Mouse (Mus musculus) ES-Bruce4 (cell line): ENCODE data around the gene Gm13287. TPM values are rescaled to one million over a fixed set of nuclear protein-coding genes. Genes with fewer than 3 reads are reported as not detected.
"Not testable (repeated sequence)": the region's sequence is repeated elsewhere in the genome, so short reads cannot be mapped to it uniquely, and the experiment has no call there.

ENCODE experiments used
- H3K27ac ChIP-seq: 2 replicates; pipeline ENCODE4 v1.5.1; 2012; ENCODE audit warnings: low read length, inconsistent platforms; ENCODE audit not compliant: insufficient read depth
- H3K27me3 ChIP-seq: 2 replicates; pipeline ENCODE4 v1.6.1; 2012; ENCODE audit warnings: mild to moderate bottlenecking, low read length, inconsistent platforms; ENCODE audit not compliant: control insufficient read depth, poor library complexity, insufficient read depth, severe bottlenecking
- H3K36me3 ChIP-seq: 2 replicates; pipeline ENCODE4 v1.6.1; 2012; ENCODE audit warnings: inconsistent platforms, mild to moderate bottlenecking, low read length, moderate library complexity; ENCODE audit not compliant: control insufficient read depth, poor library complexity, insufficient read depth, severe bottlenecking
- H3K4me1 ChIP-seq: one replicate; pipeline ENCODE4 v1.8.1; 2011; ENCODE audit warnings: low read length; ENCODE audit not compliant: control insufficient read depth, insufficient read depth
- H3K4me3 ChIP-seq: 2 replicates; pipeline ENCODE4 v1.5.1; 2011; ENCODE audit warnings: low read depth, mild to moderate bottlenecking, low read length
- H3K9ac ChIP-seq: 2 replicates; pipeline ENCODE4 v1.6.1; 2012; ENCODE audit warnings: low read depth, mild to moderate bottlenecking, inconsistent platforms; ENCODE audit not compliant: poor library complexity, severe bottlenecking
- H3K9me3 ChIP-seq: replicated peaks from 2 replicates; pipeline ENCODE4 v1.6.1; 2012; ENCODE audit warnings: mild to moderate bottlenecking, low read length, inconsistent platforms; ENCODE audit not compliant: control insufficient read depth, poor library complexity, insufficient read depth, severe bottlenecking
- CTCF ChIP-seq: IDR thresholded peaks from one replicate; pipeline ENCODE4 v1.8.1; 2011; ENCODE audit warnings: low read depth, low read length
- EP300 ChIP-seq: IDR thresholded peaks from 2 replicates; pipeline ENCODE4 v1.6.1; 2011; ENCODE audit warnings: low read depth, low read length; ENCODE audit not compliant: insufficient read depth
- POLR2A ChIP-seq: IDR thresholded peaks from one replicate; pipeline ENCODE4 v1.8.1; 2011; ENCODE audit warnings: low read length; ENCODE audit not compliant: insufficient read depth
- polyA plus RNA-seq: library from polyadenylated mRNA; stranded (reverse); fragments of >200 nt; gene quantifications from 2 replicates; pipeline ENCODE4 v1.2.4, GENCODE M21; 2011; ENCODE audit warnings: low read depth; ENCODE audit not compliant: missing spikeins, insufficient read depth, insufficient read length

Gm13287 gene
- polyA plus RNA-seq, 1 experiment, result not detected

DNA sequence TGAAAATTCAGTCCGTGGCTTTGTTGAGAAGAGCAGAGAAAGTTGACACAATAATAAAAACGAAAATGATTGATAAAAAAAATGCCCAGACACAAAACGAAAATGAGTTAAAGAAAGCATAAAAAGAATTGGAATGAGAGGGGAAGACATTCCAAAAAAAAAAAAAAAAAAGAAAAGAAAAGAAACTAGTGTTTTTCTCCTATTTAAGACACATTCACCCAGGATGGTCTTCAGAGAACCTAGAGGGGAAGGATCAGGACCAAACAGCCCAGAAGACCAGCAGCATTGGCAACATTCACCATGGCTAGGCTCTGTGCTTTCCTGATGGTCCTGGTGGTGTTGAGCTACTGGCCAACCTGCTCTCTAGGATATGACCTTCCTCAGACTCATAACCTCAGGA is 12.9 kb downstream of the Gm13287 start, which contains the start of gene Ifna7:
Gene Ifna7 (plus strand): TSS at position 301 of the 400 bp plus-strand sequence.
- no peak within 1 kb of the TSS for H3K9ac ChIP-seq
- H3K9me3 ChIP-seq, result no peaks in the 10 kb centered on the region
- H3K4me1 ChIP-seq, result no peaks in the 10 kb centered on the region
- TF ChIP-seq CTCF, result no peak
- no peak for TF ChIP-seq POLR2A
- no peak for TF ChIP-seq EP300
- H3K27me3 ChIP-seq, result no peaks in the 10 kb centered on the region
- no peak within 1 kb of the TSS for H3K27ac ChIP-seq
- no peak within 1 kb of the TSS for H3K4me3 ChIP-seq
- H3K36me3 ChIP-seq, result no peaks in the 10 kb centered on the region

DNA sequence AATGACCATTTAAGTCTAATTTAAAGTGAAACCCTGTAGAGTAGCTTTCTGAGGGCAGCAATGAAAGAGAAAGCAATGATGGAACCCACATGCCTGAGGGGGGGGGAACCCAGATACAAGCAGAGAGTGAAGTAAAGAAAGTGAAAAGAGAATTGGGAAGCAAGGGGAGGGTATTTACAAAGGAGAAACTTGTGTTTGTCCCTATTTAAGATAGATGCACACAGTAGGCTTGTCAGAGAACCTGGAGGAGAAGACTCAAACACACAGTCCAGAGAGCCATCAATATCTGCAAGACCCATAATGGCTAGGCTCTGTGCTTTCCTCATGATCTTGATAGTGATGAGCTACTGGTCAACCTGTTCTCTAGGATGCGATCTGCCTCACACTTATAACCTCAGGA is 16.6 kb downstream of the Gm13287 start, which contains the start of gene Ifna11:
Gene Ifna11 (plus strand): TSS at position 301 of the 400 bp plus-strand sequence.
- Histone ChIP-seq H3K36me3 (no peaks in the 10 kb centered on the region), H3K4me3 (no peak within 1 kb of the TSS)
- TF ChIP-seq EP300 (no peak), POLR2A (no peak), CTCF (no peak)

DNA sequence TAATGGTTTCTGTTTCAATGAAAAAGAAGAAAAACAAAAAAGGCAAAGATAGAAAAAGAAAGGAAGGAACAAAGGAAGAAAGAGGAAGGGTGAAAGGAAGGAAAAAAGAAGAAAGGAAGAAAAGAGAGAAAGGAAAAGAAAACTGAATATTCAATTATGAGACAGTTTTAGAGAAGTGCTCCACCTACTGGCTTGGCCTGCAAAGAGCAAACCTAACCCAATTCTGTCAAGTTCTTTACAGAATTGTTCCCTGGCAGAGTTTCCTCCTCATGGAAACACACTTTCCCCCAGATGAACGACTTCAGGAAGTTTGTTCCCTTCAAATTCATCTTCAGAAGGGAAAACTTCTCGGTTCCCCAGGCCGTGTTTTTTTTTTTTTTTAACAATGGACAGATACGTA is 19.9 kb downstream of the Gm13287 start:
- H3K4me1 ChIP-seq, result no peaks in the 10 kb centered on the region
- H3K27ac ChIP-seq, result no peak overlapping the region
- H3K9me3 ChIP-seq, result no peaks in the 10 kb centered on the region
- H3K36me3 ChIP-seq, result no peaks in the 10 kb centered on the region
- H3K4me3 ChIP-seq, result no peak overlapping the region
- no peak for TF ChIP-seq CTCF
- TF ChIP-seq EP300, result no peak
- TF ChIP-seq POLR2A, result no peak
- no peaks in the 10 kb centered on the region for H3K27me3 ChIP-seq
- no peak overlapping the region for H3K9ac ChIP-seq

More for the DNA sequence above, 16.6 kb downstream of the Gm13287 start, which contains the start of gene Ifna11:
- no peaks in the 10 kb centered on the region for H3K9me3 ChIP-seq
- H3K27ac ChIP-seq, result no peak within 1 kb of the TSS
- H3K4me1 ChIP-seq, result no peaks in the 10 kb centered on the region
- no peaks in the 10 kb centered on the region for H3K27me3 ChIP-seq
- no peak within 1 kb of the TSS for H3K9ac ChIP-seq

DNA sequence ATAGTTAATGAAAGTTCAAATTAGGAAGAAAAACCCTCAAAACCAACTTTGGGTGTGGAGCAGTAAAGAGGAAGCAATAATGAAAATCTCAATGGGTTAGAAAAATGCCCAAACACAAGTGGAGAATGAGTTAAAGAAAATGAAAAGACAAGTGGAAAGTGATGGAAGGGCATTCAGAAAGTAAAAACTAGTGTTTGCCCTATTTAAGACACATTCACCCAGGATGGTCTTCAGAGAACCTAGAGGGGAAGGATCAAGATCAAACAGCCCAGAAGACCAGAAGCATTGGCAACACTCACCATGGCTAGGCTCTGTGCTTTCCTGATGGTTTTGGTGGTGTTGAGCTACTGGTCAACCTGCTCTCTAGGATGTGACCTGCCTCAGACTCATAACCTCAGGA is 24.1 kb downstream of the Gm13287 start, which contains the start of gene Ifna6:
Gene Ifna6 (plus strand): TSS at position 301 of the 400 bp plus-strand sequence.
- H3K4me3 ChIP-seq, H3K27me3 ChIP-seq: not testable (repeated sequence)

DNA sequence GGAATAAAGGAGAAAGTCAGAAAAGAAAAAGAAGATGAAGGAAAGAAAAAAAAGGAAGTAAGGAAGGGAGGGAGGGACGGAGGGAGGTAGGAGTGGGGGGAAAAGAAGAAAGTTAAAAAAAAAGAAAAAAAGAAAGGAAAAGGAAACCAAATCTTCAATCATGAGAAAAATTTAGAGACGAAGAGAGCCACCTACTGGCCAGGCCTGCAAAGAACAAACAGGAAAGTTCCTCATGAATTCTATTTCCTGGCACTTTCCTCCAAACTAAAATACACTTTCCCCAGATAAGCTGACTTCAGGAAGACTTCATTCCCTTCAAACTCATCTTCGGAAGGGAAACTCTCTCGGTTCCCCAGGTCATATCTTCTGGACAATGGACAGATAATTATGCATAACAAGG is 27.5 kb downstream of the Gm13287 start:
- Histone ChIP-seq H3K9me3 (peaks cover 4% of the 10 kb centered on the region), H3K27ac (no peak overlapping the region), H3K4me1 (no peaks in the 10 kb centered on the region), H3K4me3 (no peak overlapping the region), H3K9ac (no peak overlapping the region), H3K27me3 (no peaks in the 10 kb centered on the region), H3K36me3 (no peaks in the 10 kb centered on the region)
- no peak for TF ChIP-seq CTCF
- TF ChIP-seq EP300, result no peak
- no peak for TF ChIP-seq POLR2A

More for the DNA sequence above, 24.1 kb downstream of the Gm13287 start, which contains the start of gene Ifna6:
- not testable (repeated sequence) for H3K27ac ChIP-seq, H3K9me3 ChIP-seq, H3K36me3 ChIP-seq, H3K4me1 ChIP-seq, H3K9ac ChIP-seq

DNA sequence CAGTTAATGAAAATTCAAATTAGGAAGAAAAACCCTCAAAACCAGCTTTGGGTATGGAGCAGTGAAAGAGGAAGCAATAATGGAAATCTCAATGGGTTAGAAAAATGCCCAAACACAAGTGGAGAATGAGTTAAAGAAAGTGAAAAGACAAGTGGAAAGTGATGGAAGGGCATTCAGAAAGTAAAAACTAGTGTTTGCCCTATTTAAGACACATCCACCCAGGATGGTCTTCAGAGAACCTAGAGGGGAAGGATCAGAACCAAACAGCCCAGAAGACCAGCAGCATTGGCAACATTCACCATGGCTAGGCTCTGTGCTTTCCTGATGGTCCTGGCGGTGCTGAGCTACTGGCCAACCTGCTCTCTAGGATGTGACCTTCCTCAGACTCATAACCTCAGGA is 32.2 kb downstream of the Gm13287 start, which contains the start of gene Ifna5:
Gene Ifna5 (plus strand): TSS at position 301 of the 400 bp plus-strand sequence.
- not testable (repeated sequence) for H3K27ac ChIP-seq, H3K9me3 ChIP-seq, H3K36me3 ChIP-seq, H3K4me1 ChIP-seq, H3K4me3 ChIP-seq, H3K9ac ChIP-seq, H3K27me3 ChIP-seq
